Mouse (Mus musculus): ENCODE results near the gene Pakap.

GRCm38 (mm10) chr4:57824626-57825240, 256.8 kb downstream of the Pakap start:
- TF ChIP-seq POLR2A (IDR thresholded peaks at IDR 0.05; ENCODE audit: extremely low read depth, insufficient read depth, low read length) (no peak), CTCF (IDR thresholded peaks at IDR 0.05; ENCODE audit: low read depth, low read length) (no peak)

Data from liver, adult 2 months (tissue).